Mouse (Mus musculus) kidney, embryonic 15.5 days (tissue): ENCODE data around the gene Tcf3. TPM values are rescaled to one million over a fixed set of nuclear protein-coding genes. Genes with fewer than 3 reads are reported as not detected.

Experiments used
- ATAC-seq: fragments of 200-750 bp; cut with Nextera tagmentation; replicated peaks from 2 replicates; pipeline ENCODE4 v1.8.0; 2017; ENCODE audit warnings: moderate TSS enrichment; ENCODE audit not compliant: low FRiP score
- H3K27ac ChIP-seq: fragments of 300-500 bp; sonication (generic); 2 replicates; pipeline ENCODE4 v1.5.1; 2015; ENCODE audit warnings: mild to moderate bottlenecking, inconsistent platforms
- H3K27me3 ChIP-seq: fragments of 300-500 bp; sonication (generic); 2 replicates; pipeline ENCODE4 v1.6.1; 2015; ENCODE audit warnings: inconsistent platforms
- H3K36me3 ChIP-seq: fragments of 300-500 bp; sonication (generic); 2 replicates; pipeline ENCODE4 v1.6.1; 2015; ENCODE audit warnings: inconsistent platforms
- H3K4me1 ChIP-seq: fragments of 300-500 bp; sonication (generic); 2 replicates; pipeline ENCODE4 v1.6.1; 2015; ENCODE audit warnings: inconsistent platforms
- H3K4me2 ChIP-seq: fragments of 300-500 bp; sonication (generic); 2 replicates; pipeline ENCODE4 v1.6.1; 2015; ENCODE audit warnings: moderate library complexity, mild to moderate bottlenecking, inconsistent platforms
- H3K4me3 ChIP-seq: fragments of 300-500 bp; sonication (generic); replicated peaks from 2 replicates; pipeline ENCODE4 v1.5.1; 2015; ENCODE audit warnings: mild to moderate bottlenecking, inconsistent platforms
- H3K9ac ChIP-seq: fragments of 300-500 bp; sonication (generic); 2 replicates; pipeline ENCODE4 v1.6.1; 2015; ENCODE audit warnings: mild to moderate bottlenecking, inconsistent platforms
- H3K9me3 ChIP-seq: fragments of 300-500 bp; sonication (generic); replicated peaks from 2 replicates; pipeline ENCODE4 v1.6.1; 2016; ENCODE audit warnings: inconsistent platforms
- WGBS: fragments of 180-500 bp; shearing (Covaris S2); methylation state at CpG from one replicate; pipeline ENCODE4 v1.1.7; 2015; ENCODE audit warnings: mixed read lengths; 5-methylcytosine and 5-hydroxymethylcytosine counted together
- polyA plus RNA-seq: library from polyadenylated mRNA; unstranded; fragments of >200 nt; fragmentation: Nextera tagmentation; extraction: Ambion mirVana; gene quantifications from 2 replicates; pipeline ENCODE4 v1.2.1, GENCODE M21; 2015

The Tcf3 gene
- polyA plus RNA-seq, 1 experiment from 2014 or later = 138 TPM

GRCm38 (mm10) chr10:80400704-80401161, 32.7 kb downstream of the Tcf3 start:
- Histone ChIP-seq H3K27me3 (no peaks in the 10 kb centered on the region), H3K4me3 (peak overlapping the region; percentile 85), H3K4me2 (peak overlapping the region; percentile 86)

GRCm38 (mm10) chr10:80399973-80400703, 33.3 kb downstream of the Tcf3 start:
- Histone ChIP-seq H3K9me3 (no peaks in the 10 kb centered on the region), H3K36me3 (peaks cover 59% of the 10 kb centered on the region), H3K4me2 (peak overlapping the region; percentile 86), H3K4me3 (peak overlapping the region; percentile 85), H3K9ac (peak overlapping the region; percentile 57), H3K27me3 (no peaks in the 10 kb centered on the region), H3K27ac (peak overlapping the region; percentile 100), H3K4me1 (peaks cover 42% of the 10 kb centered on the region)
- WGBS = 11% methylated on average over 17 of the region's 17 CpGs
- no peak for ATAC-seq

More at GRCm38 (mm10) chr10:80400704-80401161, 32.7 kb downstream of the Tcf3 start:
- ATAC-seq = no peak
- Histone ChIP-seq H3K36me3 (peaks cover 53% of the 10 kb centered on the region), H3K4me1 (peaks cover 48% of the 10 kb centered on the region), H3K9ac (peak overlapping the region; percentile 57), H3K27ac (peak overlapping the region; percentile 100), H3K9me3 (no peaks in the 10 kb centered on the region)
- WGBS = 71% methylated on average over 4 of the region's 4 CpGs

- peak within 1 kb of the TSS; percentile 85 for H3K4me3 ChIP-seq
- peak within 1 kb of the TSS; percentile 95 for H3K9ac ChIP-seq
- peaks cover 65% of the 10 kb centered on the region for H3K36me3 ChIP-seq
- WGBS = under 1% methylated on average over 79 of the region's 82 CpGs
- H3K9me3 ChIP-seq = no peaks in the 10 kb centered on the region
- peak within 1 kb of the TSS; percentile 86 for H3K4me2 ChIP-seq
- ATAC-seq = peak; percentile 97
- H3K4me1 ChIP-seq = peaks cover 37% of the 10 kb centered on the region
- H3K27ac ChIP-seq = peak within 1 kb of the TSS; percentile 100
- H3K27me3 ChIP-seq = no peaks in the 10 kb centered on the region
Observed at GRCm38 (mm10) chr10:80399191-80399972, 34.1 kb downstream of the Tcf3 start, which contains the start of gene Mbd3. Gene Mbd3 (minus strand): TSS chr10:80399550.

- Histone ChIP-seq H3K36me3 (peaks cover 65% of the 10 kb centered on the region), H3K4me3 (peak overlapping the region; percentile 85), H3K27me3 (no peaks in the 10 kb centered on the region), H3K4me2 (peak overlapping the region; percentile 86), H3K4me1 (peaks cover 33% of the 10 kb centered on the region), H3K27ac (peak overlapping the region; percentile 100), H3K9me3 (no peaks in the 10 kb centered on the region), H3K9ac (peak overlapping the region; percentile 95)
- WGBS = under 1% methylated on average over 59 of the region's 59 CpGs
- peak; percentile 88 for ATAC-seq
Observed at GRCm38 (mm10) chr10:80398719-80399190, 34.7 kb downstream of the Tcf3 start.

- Histone ChIP-seq H3K27me3 (no peaks in the 10 kb centered on the region), H3K4me2 (peak overlapping the region; percentile 86), H3K4me3 (peak overlapping the region; percentile 85), H3K9ac (peak overlapping the region; percentile 95), H3K4me1 (peaks cover 33% of the 10 kb centered on the region), H3K27ac (peak overlapping the region; percentile 100), H3K36me3 (peaks cover 65% of the 10 kb centered on the region), H3K9me3 (no peaks in the 10 kb centered on the region)
- 0% methylated on average over 1 of the region's 1 CpGs for WGBS
- ATAC-seq = no peak
Observed at GRCm38 (mm10) chr10:80398174-80398535, 35.3 kb downstream of the Tcf3 start.

- peaks cover 33% of the 10 kb centered on the region for H3K4me1 ChIP-seq
- H3K27ac ChIP-seq = peak overlapping the region; percentile 100
- no peaks in the 10 kb centered on the region for H3K27me3 ChIP-seq
- H3K36me3 ChIP-seq = peaks cover 65% of the 10 kb centered on the region
- WGBS = 40% methylated on average over 8 of the region's 8 CpGs
- H3K4me3 ChIP-seq = peak overlapping the region; percentile 85
- ATAC-seq = no peak
- peak overlapping the region; percentile 86 for H3K4me2 ChIP-seq
- peak overlapping the region; percentile 95 for H3K9ac ChIP-seq
- H3K9me3 ChIP-seq = no peaks in the 10 kb centered on the region
Observed at GRCm38 (mm10) chr10:80397524-80398173, 35.8 kb downstream of the Tcf3 start.

GRCm38 (mm10) chr10:80396822-80397523, 36.5 kb downstream of the Tcf3 start:
- ATAC-seq = no peak
- H3K4me3 ChIP-seq = peak overlapping the region; percentile 85
- H3K9me3 ChIP-seq = no peaks in the 10 kb centered on the region
- H3K27me3 ChIP-seq = no peaks in the 10 kb centered on the region
- peaks cover 65% of the 10 kb centered on the region for H3K36me3 ChIP-seq
- peak overlapping the region; percentile 86 for H3K4me2 ChIP-seq
- 87% methylated on average over 11 of the region's 11 CpGs for WGBS
- H3K4me1 ChIP-seq = peaks cover 33% of the 10 kb centered on the region
- peak overlapping the region; percentile 100; the same call in 1 of the 2 replicates for H3K27ac ChIP-seq
- peak overlapping the region; percentile 95 for H3K9ac ChIP-seq

- peaks cover 70% of the 10 kb centered on the region for H3K36me3 ChIP-seq
- H3K9ac ChIP-seq = no peak overlapping the region
- H3K4me1 ChIP-seq = peaks cover 24% of the 10 kb centered on the region
- no peaks in the 10 kb centered on the region for H3K9me3 ChIP-seq
- no peak overlapping the region for H3K27ac ChIP-seq
- H3K4me2 ChIP-seq = no peak overlapping the region
- no peak overlapping the region for H3K4me3 ChIP-seq
- H3K27me3 ChIP-seq = no peaks in the 10 kb centered on the region
- WGBS = 92% methylated on average over 35 of the region's 35 CpGs
- no peak for ATAC-seq
Observed at GRCm38 (mm10) chr10:80395025-80395627, 38.3 kb downstream of the Tcf3 start.

GRCm38 (mm10) chr10:80392687-80393086, 40.8 kb downstream of the Tcf3 start:
- Histone ChIP-seq H3K9ac (no peak overlapping the region), H3K36me3 (peaks cover 73% of the 10 kb centered on the region)
- no peak for ATAC-seq

GRCm38 (mm10) chr10:80390697-80391096, 42.8 kb downstream of the Tcf3 start:
- Histone ChIP-seq H3K4me3 (no peak overlapping the region), H3K27me3 (no peaks in the 10 kb centered on the region), H3K9me3 (no peaks in the 10 kb centered on the region), H3K4me2 (no peak overlapping the region), H3K27ac (no peak overlapping the region), H3K9ac (no peak overlapping the region), H3K4me1 (peaks cover 21% of the 10 kb centered on the region), H3K36me3 (peaks cover 59% of the 10 kb centered on the region)
- no peak for ATAC-seq
- 83% methylated on average over 9 of the region's 9 CpGs for WGBS

More at GRCm38 (mm10) chr10:80392687-80393086, 40.8 kb downstream of the Tcf3 start:
- Histone ChIP-seq H3K9me3 (no peaks in the 10 kb centered on the region), H3K27ac (no peak overlapping the region), H3K27me3 (no peaks in the 10 kb centered on the region), H3K4me2 (no peak overlapping the region), H3K4me1 (peaks cover 31% of the 10 kb centered on the region), H3K4me3 (no peak overlapping the region)
- 88% methylated on average over 5 of the region's 5 CpGs for WGBS

- 66% methylated on average over 4 of the region's 4 CpGs for WGBS
- ATAC-seq = no peak
- Histone ChIP-seq H3K4me3 (no peak overlapping the region), H3K4me2 (no peak overlapping the region), H3K4me1 (peaks cover 35% of the 10 kb centered on the region), H3K36me3 (peaks cover 51% of the 10 kb centered on the region), H3K27ac (no peak overlapping the region), H3K9me3 (no peaks in the 10 kb centered on the region), H3K27me3 (no peaks in the 10 kb centered on the region), H3K9ac (no peak overlapping the region)
Observed at GRCm38 (mm10) chr10:80389185-80389708, 44.2 kb downstream of the Tcf3 start.
